Mouse (Mus musculus): ENCODE results near the gene Slc9a4.
"Not testable (repeated sequence)": the region's sequence is repeated elsewhere in the genome, so short reads cannot be mapped to it uniquely, and the experiment has no call there.

DNA sequence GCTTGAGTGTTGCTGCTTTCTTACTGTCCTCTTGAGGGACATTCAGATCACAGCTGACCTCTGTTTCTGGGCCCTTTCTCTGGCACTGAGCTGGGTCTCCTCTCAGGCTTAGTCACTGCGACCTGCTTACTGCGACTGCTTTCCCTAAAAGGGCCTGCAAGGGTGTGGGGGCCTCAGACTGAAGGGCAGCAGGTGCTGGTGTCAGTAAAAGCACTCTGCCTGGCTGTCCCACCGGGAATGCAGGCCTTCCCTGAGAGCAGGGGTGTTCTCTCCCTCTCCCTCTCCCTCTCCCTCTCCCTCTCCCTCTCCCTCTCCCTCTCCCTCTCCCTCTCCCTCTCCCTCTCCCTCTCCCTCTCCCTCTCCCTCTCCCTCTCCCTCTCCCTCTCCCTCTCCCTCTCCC is 87.6 kb downstream of the Slc9a4 start:
- TF ChIP-seq POLR2A (IDR thresholded peaks at IDR 0.05; ENCODE audit: insufficient read length, low read depth); TCF12 (IDR thresholded peaks at IDR 0.05; ENCODE audit: insufficient read depth, poor library complexity, severe bottlenecking); USF1 (IDR thresholded peaks at IDR 0.05; ENCODE audit: low read depth); MAX (IDR thresholded peaks at IDR 0.05; ENCODE audit: low read depth); POLR2AphosphoS2 (IDR thresholded peaks at IDR 0.05; ENCODE audit: insufficient read length, low read depth); CEBPB (IDR thresholded peaks at IDR 0.05; ENCODE audit: insufficient read depth, poor library complexity, severe bottlenecking); E2F4 (IDR thresholded peaks at IDR 0.05; ENCODE audit: insufficient read depth): not testable (repeated sequence)
- peak; percentile 23 to 84 (median 84) for TF ChIP-seq MYOD1 (IDR thresholded peaks at IDR 0.05; ENCODE audit: control insufficient read depth in 1 of 3, insufficient read length in 2 of 3, low read depth in 2 of 3)

Measured in myocyte (in vitro differentiated cells).